Mouse (Mus musculus) ES-Bruce4 (cell line): ENCODE data around the gene Slc25a22.

Experiments used
- CTCF ChIP-seq: IDR thresholded peaks from one replicate; pipeline ENCODE4 v1.8.1; 2011; ENCODE audit warnings: low read depth, low read length
- EP300 ChIP-seq: IDR thresholded peaks from 2 replicates; pipeline ENCODE4 v1.6.1; 2011; ENCODE audit warnings: low read depth, low read length; ENCODE audit not compliant: insufficient read depth
- POLR2A ChIP-seq: IDR thresholded peaks from one replicate; pipeline ENCODE4 v1.8.1; 2011; ENCODE audit warnings: low read length; ENCODE audit not compliant: insufficient read depth

- no peak for TF ChIP-seq EP300
- no peak for TF ChIP-seq POLR2A
- no peak for TF ChIP-seq CTCF
Observed at GRCm38 (mm10) chr7:141459301-141459711, 21.6 kb upstream of the Slc25a22 start.
